Mouse (Mus musculus): ENCODE measurements around the gene Csrp1. TPM values are rescaled to one million over a fixed set of nuclear protein-coding genes. Genes with fewer than 3 reads are reported as not detected.
A peak's percentile ranks its signal among the peaks of the same experiment; 100 is the strongest.

Csrp1 gene
- total and polyA plus RNA-seq, 2 experiments from 2014 or later = 33.0 to 95.2 TPM

- TF ChIP-seq CTCF (IDR thresholded peaks at IDR 0.05; ENCODE audit: low read depth) = no peak
- Histone ChIP-seq H3K4me2 (ENCODE audit: low read depth, low read length) (no peak overlapping the region), H3K4me3 (ENCODE audit: low read length) (no peak overlapping the region), H3K9me3 (ENCODE audit: low read length) (no peaks in the 10 kb centered on the region), H3K27ac (no peak overlapping the region), H3K36me3 (ENCODE audit: insufficient read depth, low read length) (no peaks in the 10 kb centered on the region), H3K4me1 (ENCODE audit: insufficient read depth, low read length) (no peaks in the 10 kb centered on the region), H3K27me3 (ENCODE audit: insufficient read depth, low read length) (no peaks in the 10 kb centered on the region), H3K9ac (replicated peaks; ENCODE audit: low read length) (no peak overlapping the region)
- WGBS = 74% methylated on average over 8 of the region's 8 CpGs
- ATAC-seq (no peak), DNase-seq (ENCODE audit: low spot score) (no peak)
These were observed 37.4 kb downstream of the Csrp1 start for GRCm38 (mm10) chr1:135757287-135757686.

GRCm38 (mm10) chr1:135759685-135760084, 39.8 kb downstream of the Csrp1 start:
- Histone ChIP-seq H3K27me3 (ENCODE audit: insufficient read depth, low read length) (no peaks in the 10 kb centered on the region), H3K4me2 (ENCODE audit: low read depth, low read length) (no peak overlapping the region), H3K4me1 (ENCODE audit: insufficient read depth, low read length) (no peaks in the 10 kb centered on the region), H3K9ac (replicated peaks; ENCODE audit: low read length) (no peak overlapping the region), H3K4me3 (ENCODE audit: low read length) (no peak overlapping the region), H3K9me3 (ENCODE audit: low read length) (no peaks in the 10 kb centered on the region), H3K36me3 (ENCODE audit: insufficient read depth, low read length) (no peaks in the 10 kb centered on the region), H3K27ac (no peak overlapping the region)
- WGBS = 40% methylated on average over 4 of the region's 4 CpGs
- ATAC-seq (no peak), DNase-seq (ENCODE audit: low spot score) (no peak)
- no peak; the same call in 1 of the 2 replicates for TF ChIP-seq CTCF (IDR thresholded peaks at IDR 0.05; ENCODE audit: low read depth)

GRCm38 (mm10) chr1:135760216-135760615, 40.4 kb downstream of the Csrp1 start:
- no peak overlapping the region for H3K9ac ChIP-seq (replicated peaks; ENCODE audit: low read length)
- H3K4me3 ChIP-seq (ENCODE audit: low read length) = no peak overlapping the region
- H3K4me1 ChIP-seq (ENCODE audit: insufficient read depth, low read length) = no peaks in the 10 kb centered on the region
- WGBS = 69% methylated on average over 8 of the region's 8 CpGs
- H3K9me3 ChIP-seq (ENCODE audit: low read length) = no peaks in the 10 kb centered on the region
- peak; percentile 36 for TF ChIP-seq CTCF (IDR thresholded peaks at IDR 0.05; ENCODE audit: low read depth)
- H3K27me3 ChIP-seq (ENCODE audit: insufficient read depth, low read length) = no peaks in the 10 kb centered on the region
- H3K36me3 ChIP-seq (ENCODE audit: insufficient read depth, low read length) = no peaks in the 10 kb centered on the region
- no peak overlapping the region for H3K4me2 ChIP-seq (ENCODE audit: low read depth, low read length)
- no peak for DNase-seq (ENCODE audit: low spot score)
- H3K27ac ChIP-seq = no peak overlapping the region
- ATAC-seq = no peak

- no peak for DNase-seq (ENCODE audit: low spot score)
- Histone ChIP-seq H3K27ac (no peak overlapping the region), H3K36me3 (ENCODE audit: insufficient read depth, low read length) (no peaks in the 10 kb centered on the region), H3K4me1 (ENCODE audit: insufficient read depth, low read length) (peaks cover 3% of the 10 kb centered on the region; the same call in 1 of the 2 replicates), H3K27me3 (ENCODE audit: insufficient read depth, low read length) (no peaks in the 10 kb centered on the region), H3K4me3 (ENCODE audit: low read length) (no peak overlapping the region), H3K9me3 (ENCODE audit: low read length) (no peaks in the 10 kb centered on the region), H3K9ac (replicated peaks; ENCODE audit: low read length) (no peak overlapping the region), H3K4me2 (ENCODE audit: low read depth, low read length) (no peak overlapping the region)
- ATAC-seq = no peak
- no peak for TF ChIP-seq CTCF (IDR thresholded peaks at IDR 0.05; ENCODE audit: low read depth)
- WGBS = 95% methylated on average over 5 of the region's 5 CpGs
These were observed 41.9 kb downstream of the Csrp1 start for GRCm38 (mm10) chr1:135761728-135762127.

GRCm38 (mm10) chr1:135763503-135764205, 43.8 kb downstream of the Csrp1 start:
- no peak overlapping the region for H3K9ac ChIP-seq (replicated peaks; ENCODE audit: low read length)
- no peak for TF ChIP-seq CTCF (IDR thresholded peaks at IDR 0.05; ENCODE audit: low read depth)
- no peak overlapping the region for H3K4me2 ChIP-seq (ENCODE audit: low read depth, low read length)
- H3K9me3 ChIP-seq (ENCODE audit: low read length) = no peaks in the 10 kb centered on the region
- no peak overlapping the region for H3K4me3 ChIP-seq (ENCODE audit: low read length)
- H3K27ac ChIP-seq = no peak overlapping the region
- no peaks in the 10 kb centered on the region; the same call in 1 of the 2 replicates for H3K36me3 ChIP-seq (ENCODE audit: insufficient read depth, low read length)
- peaks cover 11% of the 10 kb centered on the region; the same call in 1 of the 2 replicates for H3K4me1 ChIP-seq (ENCODE audit: insufficient read depth, low read length)
- no peaks in the 10 kb centered on the region for H3K27me3 ChIP-seq (ENCODE audit: insufficient read depth, low read length)
- no peak for ATAC-seq
- no peak for DNase-seq (ENCODE audit: low spot score)
- WGBS = 83% methylated on average over 9 of the region's 9 CpGs

- WGBS = 78% methylated on average over 2 of the region's 2 CpGs
- no peak for ATAC-seq
- DNase-seq (ENCODE audit: low spot score) = no peak
- Histone ChIP-seq H3K4me2 (ENCODE audit: low read depth, low read length) (no peak overlapping the region), H3K27ac (no peak overlapping the region), H3K4me1 (ENCODE audit: insufficient read depth, low read length) (peaks cover 11% of the 10 kb centered on the region; the same call in 1 of the 2 replicates), H3K4me3 (ENCODE audit: low read length) (no peak overlapping the region), H3K27me3 (ENCODE audit: insufficient read depth, low read length) (no peaks in the 10 kb centered on the region), H3K9me3 (ENCODE audit: low read length) (no peaks in the 10 kb centered on the region), H3K36me3 (ENCODE audit: insufficient read depth, low read length) (no peaks in the 10 kb centered on the region; the same call in 1 of the 2 replicates), H3K9ac (replicated peaks; ENCODE audit: low read length) (no peak overlapping the region)
- no peak for TF ChIP-seq CTCF (IDR thresholded peaks at IDR 0.05; ENCODE audit: low read depth)
These were observed 44.3 kb downstream of the Csrp1 start for GRCm38 (mm10) chr1:135764206-135764528.

Data from hindbrain, postnatal 0 days (tissue).